In genomic region chr4:148607758-148608157, GRCm38 (mm10) we compare ENCODE assay signal across 8 mouse cellular contexts. TPM values are rescaled to one million over a fixed set of nuclear protein-coding genes. Genes with fewer than 3 reads are reported as not detected.
DNase-seq lines count a peak whose midpoint lies in the region; ATAC-seq lines count a peak whose summit lies in the region.
"Had no signal": no experiment of that assay in that cellular context is flagged by ENCODE, and none has a peak within 500 bp of the region (broad histone marks: within the 10 kb centered on the region; RNA-seq: fewer than 3 reads in every experiment).

No protein-coding gene starts in this region.

- ATAC-seq in CD4-positive, CD25-positive, alpha-beta regulatory T cell, adult 4 months, result peak; percentile 90

- intact Hi-C loops in gastrocnemius, postnatal 14 days (cut with DNase I; ENCODE audit: low total_unique reads), result no loop called here

- DNase-seq in MEL-GATA-1-ER (ENCODE audit: extremely low read depth, low read depth), result peak; percentile 44
- DNase-seq in cerebellum, adult 9-11 months, result peak; percentile 61
- DNase-seq in gastrocnemius, postnatal 14 days, result peak; percentile 80
- peak; percentile 85 for DNase-seq in kidney, postnatal 14 days
- DNase-seq in lung, postnatal 36 days, result peak; percentile 87
- peak; percentile 52 to 77 for DNase-seq in spleen, postnatal 14 days (ENCODE audit: low spot score in 2 of 2)

RNA-seq across cellular contexts. Expression of gene Masp2, which starts 5.4 kb away (rescaled TPM):
- under 1 TPM in 1 of 2 experiments, not detected in 1; 0.36 TPM for polyA plus RNA-seq in CD4-positive, CD25-positive, alpha-beta regulatory T cell, adult 4 months (2017; shearing (Covaris generic))
- total RNA-seq in gastrocnemius, postnatal 14 days (2021), result under 1 TPM; 0.35 to 0.41 TPM

RNA-seq across cellular contexts. Expression of gene Srm, which starts 16.5 kb away (rescaled TPM):
- 1 to 10 TPM; 5.0 to 5.4 TPM for polyA plus RNA-seq in CD4-positive, CD25-positive, alpha-beta regulatory T cell, adult 4 months (2017; shearing (Covaris generic))
- total RNA-seq in gastrocnemius, postnatal 14 days (2021), result 10 to 100 TPM; 15.9 to 20.9 TPM

RNA-seq across cellular contexts. Expression of gene Tardbp, which starts 19.1 kb away (rescaled TPM):
- 100 to 1,000 TPM; 158 to 201 TPM for polyA plus RNA-seq in CD4-positive, CD25-positive, alpha-beta regulatory T cell, adult 4 months (2017; shearing (Covaris generic))
- 100 to 1,000 TPM; 115 TPM for total RNA-seq in gastrocnemius, postnatal 14 days (2021)

RNA-seq across cellular contexts. Expression of gene Gm572, which starts 35.4 kb away (rescaled TPM):
- not detected for polyA plus RNA-seq in CD4-positive, CD25-positive, alpha-beta regulatory T cell, adult 4 months (2017; shearing (Covaris generic))
- 1 to 10 TPM; 6.9 to 7.7 TPM for total RNA-seq in gastrocnemius, postnatal 14 days (2021)
- polyA plus RNA-seq: limb, embryonic 15.5 days had no signal

RNA-seq across cellular contexts. Expression of gene Exosc10, which starts 49.5 kb away (rescaled TPM):
- 100 to 1,000 TPM in 1 of 2 experiments, 10 to 100 TPM in 1; 92.7 to 146 TPM for polyA plus RNA-seq in CD4-positive, CD25-positive, alpha-beta regulatory T cell, adult 4 months (2017; shearing (Covaris generic))
- total RNA-seq in gastrocnemius, postnatal 14 days (2021), result 10 to 100 TPM; 20.0 to 23.0 TPM

Comparison
In these comparisons a context has a peak if more than half of its experiments do, and no peak if none do; other contexts are left out.
1. Peak in every context shown above with its lines: DNase-seq and ATAC-seq.